Mouse (Mus musculus) small intestine, adult 2 months (tissue): Measurements from ENCODE around the gene Alad. TPM values are rescaled to one million over a fixed set of nuclear protein-coding genes. Genes with fewer than 3 reads are reported as not detected.
A peak's percentile ranks its signal among the peaks of the same experiment; 100 is the strongest.

Experiments used
- H3K27ac ChIP-seq: fragments of 200-500 bp; 2 replicates; pipeline ENCODE4 v1.5.1; 2012; ENCODE audit warnings: low read depth, low read length, control low read depth, inconsistent platforms; ENCODE audit not compliant: insufficient read depth
- H3K27me3 ChIP-seq: fragments of 200-500 bp; 2 replicates; pipeline ENCODE4 v1.6.1; 2012; ENCODE audit warnings: mild to moderate bottlenecking, moderate library complexity, low read length, inconsistent platforms; ENCODE audit not compliant: control insufficient read depth, insufficient read depth
- H3K36me3 ChIP-seq: fragments of 200-500 bp; 2 replicates; pipeline ENCODE4 v1.6.1; 2012; ENCODE audit warnings: mild to moderate bottlenecking, low read length, control low read depth, inconsistent platforms; ENCODE audit not compliant: control insufficient read depth, insufficient read depth
- H3K4me1 ChIP-seq: fragments of 200-500 bp; 2 replicates; pipeline ENCODE4 v1.6.1; 2012; ENCODE audit warnings: low read length, inconsistent platforms, mixed read lengths; ENCODE audit not compliant: control insufficient read depth, insufficient read depth, insufficient read length
- H3K4me3 ChIP-seq: fragments of 200-500 bp; 2 replicates; pipeline ENCODE4 v1.5.1; 2012; ENCODE audit warnings: low read depth, mild to moderate bottlenecking, control low read depth, inconsistent platforms, low read length, moderate library complexity
- CTCF ChIP-seq: fragments of 200-500 bp; IDR thresholded peaks from 2 replicates; pipeline ENCODE4 v1.5.1; 2012; ENCODE audit warnings: low read depth, mild to moderate bottlenecking, control low read depth, inconsistent platforms, low read length, moderate library complexity, mixed read lengths; ENCODE audit not compliant: insufficient replicate concordance, insufficient read length; ENCODE audit errors: extremely low read depth
- POLR2A ChIP-seq: fragments of 200-500 bp; IDR thresholded peaks from 2 replicates; pipeline ENCODE4 v1.6.1; 2012; ENCODE audit warnings: low read depth, mild to moderate bottlenecking, control low read depth, inconsistent platforms, low read length, moderate library complexity
- WGBS: fragments of 180-500 bp; shearing (Covaris S2); methylation state at CpG from one replicate; pipeline ENCODE4 v1.1.7; 2018; 5-methylcytosine and 5-hydroxymethylcytosine counted together
- polyA plus RNA-seq: library from polyadenylated mRNA; depleted of rRNA; stranded (reverse); fragments of >200 nt; gene quantifications from 2 replicates; pipeline ENCODE4 v1.2.3, GENCODE M21; 2012; rRNA removed

The Alad gene
- polyA plus RNA-seq, 1 experiment, result 110 TPM

DNA sequence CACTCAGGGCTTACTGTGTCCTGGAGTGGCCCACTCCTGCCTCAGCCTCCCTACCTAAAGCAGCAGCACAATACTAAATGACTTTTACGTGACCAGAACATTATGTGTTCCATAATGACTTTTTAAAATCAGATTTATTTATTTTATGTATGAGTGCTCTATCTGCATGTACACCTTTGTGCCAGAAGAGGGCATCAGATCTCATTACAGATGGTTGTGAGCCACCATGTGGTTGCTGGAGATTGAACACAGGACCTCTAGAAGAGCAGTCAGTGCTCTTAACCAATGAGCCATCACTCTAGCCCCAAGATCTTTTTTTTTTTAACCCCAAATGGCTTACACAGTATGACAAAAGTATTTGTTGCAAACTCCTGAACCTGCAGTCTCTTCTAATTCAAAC is 51.6 kb downstream of the Alad start:
- no peaks in the 10 kb centered on the region for H3K36me3 ChIP-seq
- H3K4me3 ChIP-seq, result no peak overlapping the region
- no peaks in the 10 kb centered on the region for H3K27me3 ChIP-seq
- no peak overlapping the region for H3K27ac ChIP-seq
- TF ChIP-seq POLR2A (no peak), CTCF (no peak)
- H3K4me1 ChIP-seq, result peaks cover 5% of the 10 kb centered on the region
- 100% methylated on average over 1 of the region's 1 CpGs for WGBS

DNA sequence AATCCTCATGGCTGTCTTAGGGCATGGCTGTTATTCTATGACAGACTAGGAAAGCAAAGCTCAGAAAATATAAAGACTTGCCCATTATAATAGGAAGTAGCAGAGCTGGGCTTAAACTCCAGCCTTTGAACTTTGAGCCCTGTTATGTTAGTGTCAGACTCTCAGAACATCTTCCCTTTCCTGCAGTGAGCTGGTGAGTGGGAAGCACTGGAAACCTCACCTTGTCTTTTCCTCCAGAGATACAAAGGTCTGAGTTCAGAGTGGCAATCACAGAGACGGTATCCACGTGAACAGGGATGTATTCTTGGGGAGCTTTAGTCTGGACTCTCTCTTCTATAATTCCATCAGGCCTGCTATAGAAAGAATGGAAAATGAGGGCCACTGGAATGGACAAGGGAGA is 56.6 kb downstream of the Alad start:
- Histone ChIP-seq H3K27me3 (no peaks in the 10 kb centered on the region), H3K36me3 (no peaks in the 10 kb centered on the region), H3K27ac (peak overlapping the region; percentile 51), H3K4me3 (no peak overlapping the region), H3K4me1 (peaks cover 5% of the 10 kb centered on the region; the same call in 1 of the 2 replicates)
- 50% methylated on average over 2 of the region's 2 CpGs for WGBS
- TF ChIP-seq POLR2A (no peak), CTCF (no peak)

DNA sequence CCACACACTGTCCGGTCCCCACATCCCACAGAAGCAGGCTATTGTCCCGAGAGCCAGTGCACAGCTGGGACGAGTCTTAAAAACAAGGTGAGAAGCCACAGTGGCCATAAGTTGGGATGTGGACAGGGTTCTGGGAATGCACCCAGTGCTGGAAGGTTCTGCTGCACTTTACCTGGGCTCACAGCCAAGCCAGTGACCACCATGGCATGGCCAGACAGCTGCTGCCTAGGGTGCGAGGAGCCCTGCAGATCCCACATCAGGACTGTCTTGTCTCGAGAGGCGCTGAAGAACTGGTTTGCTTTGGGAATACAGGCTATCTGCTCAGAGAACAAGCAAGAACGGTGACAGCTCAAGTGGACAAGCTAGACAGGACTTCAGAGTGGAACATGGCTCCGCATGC is 59.4 kb downstream of the Alad start:
- no peak overlapping the region for H3K4me3 ChIP-seq
- WGBS, result 94% methylated on average over 8 of the region's 8 CpGs
- peaks cover 5% of the 10 kb centered on the region; the same call in 1 of the 2 replicates for H3K4me1 ChIP-seq
- TF ChIP-seq POLR2A (no peak), CTCF (no peak)
- no peaks in the 10 kb centered on the region for H3K27me3 ChIP-seq
- no peak overlapping the region for H3K27ac ChIP-seq
- no peaks in the 10 kb centered on the region; the same call in 1 of the 2 replicates for H3K36me3 ChIP-seq

Other genes starting within 250 kb of the Alad start
- 13.6 and 21.6 TPM in 2 replicates for gene Fkbp15, start 159.4 kb downstream of the Alad start, polyA plus RNA-seq
- 18.2 and 40.3 TPM in 2 replicates for gene Slc31a1, start 159.2 kb downstream of the Alad start, polyA plus RNA-seq
- 3.5 and 6.6 TPM in 2 replicates for gene Cdc26, start 111.3 kb downstream of the Alad start, polyA plus RNA-seq
- 2.1 and 3.5 TPM in 2 replicates for gene Prpf4, start 111.1 kb downstream of the Alad start, polyA plus RNA-seq
- 2.3 and 6.1 TPM in 2 replicates for gene Rnf183, start 84.7 kb downstream of the Alad start, polyA plus RNA-seq
- 0.43 and 0.62 TPM in 2 replicates for gene Wdr31, start 49.0 kb downstream of the Alad start, polyA plus RNA-seq
- 38.3 and 104 TPM in 2 replicates for gene Bspry, start 39.9 kb downstream of the Alad start, polyA plus RNA-seq
- gene Hdhd3, start 16.5 kb downstream of the Alad start, polyA plus RNA-seq, result 63.6 and 68.4 TPM in 2 replicates
- gene Pole3, start 5.2 kb upstream of the Alad start, polyA plus RNA-seq, result 5.6 and 8.9 TPM in 2 replicates
- gene 4933430I17Rik, start 5.5 kb upstream of the Alad start, polyA plus RNA-seq, result 0.14 TPM in 1 of 2 replicates, not detected in the other
- 30.3 and 45.8 TPM in 2 replicates for gene Rgs3, start 39.9 kb upstream of the Alad start, polyA plus RNA-seq